Comparison of ENCODE assay signal across 7 mouse cellular contexts in the genomic region with DNA sequence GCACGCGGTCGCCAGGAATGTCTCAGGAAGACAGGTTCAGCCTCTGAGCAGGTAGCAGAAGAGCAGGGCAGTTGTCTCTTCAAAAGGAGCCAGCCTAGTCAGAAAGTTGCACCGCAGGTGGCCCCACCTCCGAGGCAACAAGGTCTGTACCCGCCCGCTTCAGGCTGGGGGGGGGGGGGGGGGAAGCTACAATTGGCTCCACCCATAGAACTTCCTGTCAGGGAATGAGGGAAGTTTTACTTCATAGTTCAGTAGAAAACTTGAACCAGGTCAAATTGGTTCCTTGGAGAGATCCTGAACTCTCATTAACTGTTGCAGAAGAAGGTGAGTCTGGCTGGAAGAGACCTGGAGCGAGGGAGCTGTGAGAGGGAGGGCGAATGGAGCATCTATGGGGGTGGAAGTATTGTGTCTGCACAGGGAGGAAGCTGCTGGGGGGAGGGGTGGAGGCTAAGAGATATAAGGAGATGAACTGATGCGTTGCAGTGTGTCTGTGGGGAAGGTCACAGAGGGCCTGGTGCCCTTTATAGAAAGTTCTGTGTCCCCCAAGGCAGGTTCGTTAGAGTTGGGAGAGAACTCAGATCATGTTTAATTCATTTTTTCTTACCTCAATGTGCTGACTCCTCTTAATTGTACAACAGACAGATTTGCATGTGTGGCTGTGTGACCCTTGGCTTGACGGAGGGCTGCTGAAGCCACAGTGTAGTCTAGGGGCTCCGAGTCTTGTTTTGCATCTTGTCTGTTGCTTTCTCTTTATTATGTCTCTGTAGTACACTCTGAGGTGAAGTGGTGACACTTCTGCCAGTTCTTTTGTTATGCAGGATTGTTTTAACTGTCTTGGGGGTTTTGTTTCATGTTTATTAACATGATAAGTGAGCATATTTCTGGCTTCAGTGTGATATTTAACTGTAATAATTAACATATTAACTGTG. TPM values are rescaled to one million over a fixed set of nuclear protein-coding genes. Genes with fewer than 3 reads are reported as not detected.
DNase-seq lines count a peak whose midpoint lies in the region; ATAC-seq and TF ChIP-seq lines count a peak whose summit lies in the region.

Gene Gimap9, plus strand, starts transcription at position 199 of the 929 bp plus-strand sequence.

- no peaks in the 10 kb centered on the region; a peak in 1 of 4 replicates for H3K36me3 ChIP-seq in MEL (ENCODE audit: control insufficient read depth in 1 of 2, insufficient read depth in 2 of 2, low read length in 2 of 2)
- no peaks in the 10 kb centered on the region; the same call in 1 of the 2 replicates for H3K36me3 ChIP-seq in heart, embryonic 16.5 days (ENCODE audit: control insufficient read depth, insufficient read depth)
- no peaks in the 10 kb centered on the region for H3K36me3 ChIP-seq in midbrain, embryonic 10.5 days
- no peaks in the 10 kb centered on the region for H3K36me3 ChIP-seq in stomach, embryonic 16.5 days (ENCODE audit: control insufficient read depth, insufficient read depth, low read length)

- H3K79me2 ChIP-seq in MEL (ENCODE audit: control insufficient read depth, insufficient read depth, low read length, poor library complexity): 0 out of 2 replicates have a peak, but pooled peaks cover 2% of the 10 kb centered on the region

- WGBS in heart, embryonic 16.5 days: 27% methylated on average over 13 of the region's 13 CpGs
- 14% methylated on average over 13 of the region's 13 CpGs for WGBS in large intestine, adult 2 months
- WGBS in midbrain, embryonic 10.5 days: 18% methylated on average over 13 of the region's 13 CpGs
- 25% methylated on average over 13 of the region's 13 CpGs for WGBS in stomach, embryonic 16.5 days

- TF ChIP-seq EP300 in MEL (IDR thresholded peaks at IDR 0.05; ENCODE audit: low read depth in 1 of 2, low read length in 2 of 2): no peak

- H3K4me2 ChIP-seq in heart, embryonic 16.5 days (ENCODE audit: low read depth, low read length): peak within 1 kb of the TSS; percentile 48
- peak within 1 kb of the TSS; percentile 57 for H3K4me2 ChIP-seq in stomach, embryonic 16.5 days (ENCODE audit: low read depth, low read length)

- TF ChIP-seq CTCF in MEL (IDR thresholded peaks at IDR 0.05 in 2 of 3, conservative IDR thresholded peaks at IDR 0.05 in 1 of 3; ENCODE audit: control insufficient read depth in 1 of 3, insufficient read depth in 1 of 3, low read depth in 2 of 3, low read length in 3 of 3, poor library complexity in 1 of 3, severe bottlenecking in 1 of 3): no peak
- no peak for TF ChIP-seq CTCF in cortical plate, adult 2 months (IDR thresholded peaks at IDR 0.05; ENCODE audit: extremely low read depth, insufficient read depth, low read length)

- ATAC-seq in heart, embryonic 16.5 days (replicated peaks; ENCODE audit: extremely low read depth, insufficient read depth, low FRiP score): peak; percentile 62; the same call in 1 of the 2 replicates
- no peak for ATAC-seq in stomach, embryonic 16.5 days (ENCODE audit: insufficient read depth, low FRiP score)

- H3K27ac ChIP-seq in MEL (ENCODE audit: control insufficient read depth, low read depth, low read length): peak within 1 kb of the TSS; percentile 77
- no peak within 1 kb of the TSS for H3K27ac ChIP-seq in cortical plate, adult 2 months (ENCODE audit: insufficient read depth, low read length)
- H3K27ac ChIP-seq in heart, embryonic 16.5 days (ENCODE audit: low read length): peak within 1 kb of the TSS; percentile 67; the same call in 1 of the 2 replicates
- H3K27ac ChIP-seq in midbrain, embryonic 10.5 days (replicated peaks): peak within 1 kb of the TSS; percentile 63
- peak within 1 kb of the TSS; percentile 11; the same call in 1 of the 2 replicates for H3K27ac ChIP-seq in stomach, embryonic 16.5 days (ENCODE audit: low read length)

- DNase-seq in MEL (ENCODE audit: low read depth, low spot score): peak; percentile 74
- DNase-seq in large intestine, adult 2 months (ENCODE audit: low read depth, low spot score): peak; percentile 33
- DNase-seq in midbrain, embryonic 10.5 days (ENCODE audit: low spot score): peak; percentile 22
- no peak for DNase-seq in right cerebral cortex, postnatal 36 days (ENCODE audit: low spot score in 2 of 2)

- H3K9me3 ChIP-seq in MEL (replicated peaks; ENCODE audit: insufficient read depth, low read length): no peaks in the 10 kb centered on the region
- no peaks in the 10 kb centered on the region for H3K9me3 ChIP-seq in heart, embryonic 16.5 days (replicated peaks; ENCODE audit: control insufficient read depth, low read length)
- H3K9me3 ChIP-seq in midbrain, embryonic 10.5 days (replicated peaks): no peaks in the 10 kb centered on the region
- no peaks in the 10 kb centered on the region for H3K9me3 ChIP-seq in stomach, embryonic 16.5 days (replicated peaks; ENCODE audit: control insufficient read depth, low read length)

- TF ChIP-seq POLR2A in MEL (IDR thresholded peaks at IDR 0.05; ENCODE audit: control insufficient read depth in 1 of 2, insufficient read depth in 1 of 2, low read depth in 1 of 2, low read length in 2 of 2, poor library complexity in 1 of 2): peak in 1 of 2 experiments; percentile 51; a peak in 2 of 4 replicates
- TF ChIP-seq POLR2A in cortical plate, adult 2 months (IDR thresholded peaks at IDR 0.05; ENCODE audit: extremely low read depth, insufficient read depth, low read length): no peak

- no peaks in the 10 kb centered on the region for H3K27me3 ChIP-seq in MEL (ENCODE audit: control insufficient read depth in 1 of 2, insufficient read depth in 2 of 2, low read length in 2 of 2)
- no peaks in the 10 kb centered on the region for H3K27me3 ChIP-seq in heart, embryonic 16.5 days (ENCODE audit: control insufficient read depth, insufficient read depth, low read length)
- no peaks in the 10 kb centered on the region for H3K27me3 ChIP-seq in midbrain, embryonic 10.5 days (ENCODE audit: low read depth, poor library complexity, severe bottlenecking)
- H3K27me3 ChIP-seq in stomach, embryonic 16.5 days (ENCODE audit: control insufficient read depth, insufficient read depth, low read length): no peaks in the 10 kb centered on the region

- H3K4me1 ChIP-seq in MEL (ENCODE audit: control insufficient read depth in 1 of 2, insufficient read depth in 2 of 2, low read length in 2 of 2): no peaks in the 10 kb centered on the region
- H3K4me1 ChIP-seq in cortical plate, adult 2 months (ENCODE audit: control insufficient read depth, insufficient read depth, low read length): no peaks in the 10 kb centered on the region
- H3K4me1 ChIP-seq in heart, embryonic 16.5 days (ENCODE audit: control insufficient read depth, insufficient read depth, low read length): no peaks in the 10 kb centered on the region
- peaks cover 11% of the 10 kb centered on the region for H3K4me1 ChIP-seq in midbrain, embryonic 10.5 days
- no peaks in the 10 kb centered on the region; the same call in 1 of the 2 replicates for H3K4me1 ChIP-seq in stomach, embryonic 16.5 days (ENCODE audit: control insufficient read depth, insufficient read depth, low read length)

- peak within 1 kb of the TSS; percentile 69 to 87 for H3K4me3 ChIP-seq in MEL (ENCODE audit: control insufficient read depth in 1 of 2, insufficient read depth in 1 of 2, low read depth in 2 of 2, low read length in 2 of 2)
- peak within 1 kb of the TSS; percentile 30; the same call in 1 of the 2 replicates for H3K4me3 ChIP-seq in cortical plate, adult 2 months (ENCODE audit: insufficient read depth, low read length)
- peak within 1 kb of the TSS; percentile 49 for H3K4me3 ChIP-seq in heart, embryonic 16.5 days (ENCODE audit: low read length)
- peak within 1 kb of the TSS; percentile 34 for H3K4me3 ChIP-seq in midbrain, embryonic 10.5 days
- peak within 1 kb of the TSS; percentile 39 for H3K4me3 ChIP-seq in stomach, embryonic 16.5 days (replicated peaks; ENCODE audit: low read length)

- no peak for TF ChIP-seq RAD21 in MEL (IDR thresholded peaks at IDR 0.05; ENCODE audit: low read depth, low read length)

- H3K9ac ChIP-seq in MEL (ENCODE audit: control insufficient read depth, low read depth, low read length, poor library complexity, severe bottlenecking): peak within 1 kb of the TSS; percentile 74
- H3K9ac ChIP-seq in heart, embryonic 16.5 days (ENCODE audit: low read length): peak within 1 kb of the TSS; percentile 46
- H3K9ac ChIP-seq in stomach, embryonic 16.5 days (ENCODE audit: low read length): peak within 1 kb of the TSS; percentile 61

TF ChIP-seq in MEL, 35 proteins besides CTCF, POLR2A, EP300 and RAD21:
- no peak for TF ChIP-seq CHD2 (IDR thresholded peaks at IDR 0.05; ENCODE audit: low read length)
- TF ChIP-seq TCF12 (IDR thresholded peaks at IDR 0.05; ENCODE audit: low read depth, low read length): no peak
- TF ChIP-seq MAZ (IDR thresholded peaks at IDR 0.05; ENCODE audit: low read depth, low read length): peak; percentile 41; the same call in 1 of the 2 replicates
- TF ChIP-seq NRF1 (IDR thresholded peaks at IDR 0.05; ENCODE audit: insufficient read depth, low read depth, low read length, poor library complexity, severe bottlenecking): no peak
- 0 out of 2 replicates have a peak, but pooled peaks have one; percentile 27 for TF ChIP-seq MXI1 (IDR thresholded peaks at IDR 0.05; ENCODE audit: low read depth, low read length)
- peak; percentile 24; the same call in 1 of the 2 replicates for TF ChIP-seq HCFC1 (IDR thresholded peaks at IDR 0.05; ENCODE audit: low read depth, low read length)

RNA-seq across cellular contexts. Expression of gene Gimap9, which starts in this region (rescaled TPM):
- 3.8 and 4.8 TPM in 2 replicates for total RNA-seq in MEL (2012; rRNA removed)
- polyA plus RNA-seq in MEL (2012; ENCODE audit: insufficient read depth in 1 of 2, insufficient read length in 2 of 2, low read depth in 1 of 2, low replicate concordance in 2 of 2, missing spikeins in 1 of 2): 1 to 10 TPM in 1 of 2 experiments, not detected in 1; 6.2 TPM
- 0.65 and 0.66 TPM in 2 replicates for polyA plus RNA-seq in cortical plate, adult 2 months (2012; rRNA removed)
- polyA plus RNA-seq in heart, embryonic 16.5 days (2015; fragmentation: Nextera tagmentation; extraction: Ambion mirVana): 8.6 and 17.5 TPM in 2 replicates
- 5.6 and 8.2 TPM in 2 replicates for polyA plus RNA-seq in large intestine, adult 2 months (2012; rRNA removed)
- 2.6 and 3.9 TPM in 2 replicates for polyA plus RNA-seq in midbrain, embryonic 10.5 days (2016; fragmentation: Nextera tagmentation; extraction: Ambion mirVana)
- polyA plus RNA-seq in stomach, embryonic 16.5 days (2015; fragmentation: Nextera tagmentation; extraction: Ambion mirVana): 8.9 and 9.8 TPM in 2 replicates

Comparison
In these comparisons a context has a peak if more than half of its experiments do, and no peak if none do; other contexts are left out.
1. DNase-seq: peak in MEL (single experiment), large intestine, adult 2 months (single experiment) and midbrain, embryonic 10.5 days (single experiment); none in right cerebral cortex, postnatal 36 days (0 of 2).
2. Peak in every context shown above with its lines, with median percentiles within 50 percentile points of each other: H3K4me3 ChIP-seq and H3K9ac ChIP-seq.